Mouse (Mus musculus) G1E (cell line): ENCODE data around the gene Timm8b. TPM values are rescaled to one million over a fixed set of nuclear protein-coding genes. Genes with fewer than 3 reads are reported as not detected.

ENCODE experiments used
- ATAC-seq: 2 replicates; pipeline ENCODE4 v1.8.0; 2016; ENCODE audit warnings: mild to moderate bottlenecking; ENCODE audit not compliant: insufficient number of reproducible peaks, poor library complexity, low FRiP score, severe bottlenecking; ENCODE audit errors: extremely low read depth
- DNase-seq: peaks from one replicate; pipeline ENCODE4 v3.0.0; 2012; ENCODE audit warnings: low spot score
- H3K27me3 ChIP-seq: 2 replicates; pipeline ENCODE4 v1.6.1; 2012; ENCODE audit warnings: mild to moderate bottlenecking, low read length, inconsistent platforms; ENCODE audit not compliant: insufficient read depth
- H3K36me3 ChIP-seq: replicated peaks from 2 replicates; pipeline ENCODE3; 2012; ENCODE audit warnings: mild to moderate bottlenecking, inconsistent platforms
- H3K4me1 ChIP-seq: 2 replicates; pipeline ENCODE4 v1.6.1; 2012; ENCODE audit warnings: low read depth, low read length, inconsistent platforms, mixed read lengths; ENCODE audit not compliant: insufficient read depth
- H3K4me3 ChIP-seq: 2 replicates; pipeline ENCODE4 v1.5.1; 2012; ENCODE audit warnings: low read depth, mild to moderate bottlenecking, inconsistent platforms, low read length, moderate library complexity, mixed read lengths
- H3K9me3 ChIP-seq: replicated peaks from 2 replicates; pipeline ENCODE4 v1.6.1; 2012; ENCODE audit warnings: inconsistent platforms
- CTCF ChIP-seq: IDR thresholded peaks from 2 replicates; pipeline ENCODE4 v1.5.1; 2012; ENCODE audit warnings: low read depth, low read length, inconsistent platforms, mixed read lengths
- GATA1 ChIP-seq: IDR thresholded peaks from 2 replicates; pipeline ENCODE4 v1.6.1; 2012; ENCODE audit warnings: borderline replicate concordance, low read length, inconsistent platforms, mixed read lengths
- GATA2 ChIP-seq: IDR thresholded peaks from 2 replicates; pipeline ENCODE4 v1.6.1; 2012; ENCODE audit warnings: low read depth, low read length, inconsistent platforms, borderline replicate concordance
- POLR2AphosphoS5 ChIP-seq: IDR thresholded peaks from 2 replicates; pipeline ENCODE4 v1.6.1; 2012; ENCODE audit warnings: low read depth, low read length, inconsistent platforms; ENCODE audit not compliant: insufficient replicate concordance
- TAL1 ChIP-seq: conservative IDR thresholded peaks from 2 replicates; pipeline ENCODE4 v1.6.1; 2012; ENCODE audit warnings: low read depth, low read length, inconsistent platforms, mixed read lengths
- polyA plus RNA-seq: library from polyadenylated mRNA; stranded (reverse); fragments of >175 nt; gene quantifications from 2 replicates; pipeline ENCODE4 v1.2.3, GENCODE M21; 2012
- total RNA-seq, 2 experiments: library from RNA; stranded (forward) in 1 of 2; stranded (reverse) in 1 of 2; fragments of 200-1000 nt in 1 of 2; fragments of >200 nt in 1 of 2; fragmentation: Nextera tagmentation in 1 of 2; gene quantifications; 2 replicates each; pipeline ENCODE4 v1.2.3; 2014 to 2017

The Timm8b gene
- total and polyA plus RNA-seq, 3 experiments: 14.8 to 353 (median 111) TPM

GRCm38 (mm10) chr9:50565173-50565572 is 38.5 kb upstream of the Timm8b start:
- Histone ChIP-seq H3K4me3 (no peak overlapping the region), H3K36me3 (no peaks in the 10 kb centered on the region), H3K9me3 (no peaks in the 10 kb centered on the region), H3K27me3 (peaks cover 18% of the 10 kb centered on the region; the same call in 1 of the 2 replicates), H3K4me1 (no peaks in the 10 kb centered on the region)
- no peak for TF ChIP-seq GATA1
- DNase-seq: no peak
- no peak for ATAC-seq

DNA sequence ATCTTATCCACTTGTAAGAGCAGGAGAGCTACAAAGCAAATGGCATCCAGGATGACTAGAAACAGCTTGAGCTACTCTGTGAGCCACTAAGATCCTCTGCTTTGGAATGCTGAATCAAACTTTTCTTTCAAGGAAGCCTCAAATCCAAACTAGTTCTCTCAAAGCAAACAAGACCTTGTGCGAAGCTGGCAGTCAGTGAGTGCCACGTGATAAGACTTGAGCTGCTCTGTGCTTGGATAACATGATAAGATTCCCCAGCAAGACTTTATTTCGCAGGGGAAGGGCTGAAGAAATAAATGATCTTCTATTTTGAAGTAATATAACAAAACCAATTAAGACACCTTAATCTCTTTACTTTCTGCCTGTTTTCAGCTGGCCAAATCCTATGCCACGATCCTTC is 37.8 kb upstream of the Timm8b start:
- ATAC-seq (no peak), DNase-seq (no peak)
- no peaks in the 10 kb centered on the region for H3K9me3 ChIP-seq
- H3K27me3 ChIP-seq: peaks cover 15% of the 10 kb centered on the region; the same call in 1 of the 2 replicates
- H3K4me3 ChIP-seq: no peak overlapping the region
- no peaks in the 10 kb centered on the region for H3K4me1 ChIP-seq
- H3K36me3 ChIP-seq: no peaks in the 10 kb centered on the region
- TF ChIP-seq GATA1: no peak
- TF ChIP-seq GATA2: no peak
- TF ChIP-seq CTCF: no peak
- no peak for TF ChIP-seq POLR2AphosphoS5

DNA sequence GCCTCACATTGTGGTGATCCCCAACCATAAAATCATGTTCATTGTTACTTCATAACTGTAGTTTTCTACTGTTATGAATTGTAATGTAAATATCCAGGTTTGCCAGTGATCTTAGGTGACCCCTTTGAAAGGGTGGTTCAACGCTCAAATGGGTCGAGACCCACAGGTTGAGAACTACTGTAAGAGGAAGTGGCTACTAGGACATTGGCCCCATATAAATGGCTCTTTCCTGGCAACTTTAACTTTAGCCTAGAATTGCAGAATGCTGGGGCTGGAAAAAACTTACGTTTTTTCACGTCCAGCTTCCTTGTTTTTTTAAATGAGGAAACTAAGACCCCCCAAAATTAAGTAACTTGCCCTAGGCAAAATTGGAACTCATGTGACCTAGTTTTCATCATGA is 36.3 kb upstream of the Timm8b start:
- ATAC-seq (no peak), DNase-seq (no peak)
- H3K9me3 ChIP-seq: no peaks in the 10 kb centered on the region
- peaks cover 10% of the 10 kb centered on the region; the same call in 1 of the 2 replicates for H3K27me3 ChIP-seq
- H3K4me1 ChIP-seq: no peaks in the 10 kb centered on the region
- no peak for TF ChIP-seq GATA1
- no peak for TF ChIP-seq GATA2
- TF ChIP-seq POLR2AphosphoS5: no peak
- no peak for TF ChIP-seq CTCF
- no peak for TF ChIP-seq TAL1
- H3K36me3 ChIP-seq: no peaks in the 10 kb centered on the region
- H3K4me3 ChIP-seq: no peak overlapping the region

GRCm38 (mm10) chr9:50567881-50568280 is 35.8 kb upstream of the Timm8b start:
- Histone ChIP-seq H3K27me3 (peaks cover 10% of the 10 kb centered on the region; the same call in 1 of the 2 replicates), H3K4me1 (no peaks in the 10 kb centered on the region), H3K4me3 (no peak overlapping the region), H3K9me3 (no peaks in the 10 kb centered on the region), H3K36me3 (no peaks in the 10 kb centered on the region)
- DNase-seq (no peak), ATAC-seq (no peak)
- TF ChIP-seq GATA2 (no peak), CTCF (no peak), POLR2AphosphoS5 (no peak), TAL1 (no peak), GATA1 (no peak)

- TF ChIP-seq GATA1 (no peak), TAL1 (no peak), CTCF (no peak), POLR2AphosphoS5 (no peak), GATA2 (no peak)
- H3K4me3 ChIP-seq: no peak overlapping the region
- no peaks in the 10 kb centered on the region for H3K36me3 ChIP-seq
- DNase-seq (no peak), ATAC-seq (no peak)
- no peaks in the 10 kb centered on the region for H3K9me3 ChIP-seq
- peaks cover 15% of the 10 kb centered on the region for H3K27me3 ChIP-seq
- no peaks in the 10 kb centered on the region for H3K4me1 ChIP-seq
These were observed 33.8 kb upstream of the Timm8b start for GRCm38 (mm10) chr9:50569599-50570525.

DNA sequence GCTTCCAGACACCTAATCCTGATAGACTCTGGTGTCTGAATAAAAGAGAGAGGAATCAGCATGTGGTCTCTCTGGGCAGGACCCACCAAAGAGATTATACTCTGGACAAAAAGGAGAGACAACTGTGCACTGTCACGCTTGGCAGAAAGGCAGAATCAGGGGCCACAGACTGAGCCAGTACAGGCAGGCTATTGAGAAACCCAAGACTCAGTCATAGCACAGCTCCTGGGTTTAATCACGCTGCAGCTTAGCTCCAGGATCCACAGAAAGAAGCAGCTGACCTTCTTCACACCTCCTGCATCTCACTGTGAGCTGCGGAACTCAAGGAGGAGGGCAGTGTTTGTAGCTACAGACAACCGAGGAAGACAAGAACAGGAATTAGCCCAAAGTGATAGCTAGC is 23.3 kb upstream of the Timm8b start:
- Histone ChIP-seq H3K9me3 (no peaks in the 10 kb centered on the region), H3K36me3 (no peaks in the 10 kb centered on the region), H3K27me3 (peaks cover 29% of the 10 kb centered on the region), H3K4me1 (no peaks in the 10 kb centered on the region), H3K4me3 (no peak overlapping the region)
- TF ChIP-seq POLR2AphosphoS5 (no peak), TAL1 (no peak), GATA2 (no peak), GATA1 (no peak), CTCF (no peak)
- DNase-seq (no peak), ATAC-seq (no peak)
